8 mouse cellular contexts compared by ENCODE assay signal in genomic region chr9:107736185-107736485, GRCm38 (mm10). TPM values are rescaled to one million over a fixed set of nuclear protein-coding genes. Genes with fewer than 3 reads are reported as not detected.
DNase-seq lines count a peak whose midpoint lies in the region; ATAC-seq and TF ChIP-seq lines count a peak whose summit lies in the region.
"Had no signal": no experiment of that assay in that cellular context is flagged by ENCODE, and none has a peak within 500 bp of the region (broad histone marks: within the 10 kb centered on the region; RNA-seq: fewer than 3 reads in every experiment).

No protein-coding gene starts in this region.

- H3K36me3 ChIP-seq in E14TG2a.4 (ENCODE audit: insufficient read depth, low read length) = peaks cover 30% of the 10 kb centered on the region
- peaks cover 31% of the 10 kb centered on the region for H3K36me3 ChIP-seq in hindbrain, embryonic 13.5 days
- peaks cover 14% of the 10 kb centered on the region for H3K36me3 ChIP-seq in liver, embryonic 11.5 days (ENCODE audit: control insufficient read depth, insufficient read depth, low read length)

- WGBS in hindbrain, embryonic 13.5 days = 3% methylated on average over 7 of the region's 7 CpGs
- 1% methylated on average over 7 of the region's 7 CpGs for WGBS in liver, embryonic 11.5 days

- peak; percentile 57 for DNase-seq in cerebellum, adult 9-11 months
- DNase-seq in liver, embryonic 11.5 days (ENCODE audit: low spot score) = no peak
- peak; percentile 50 to 59 for DNase-seq in thymus, postnatal 10 days (ENCODE audit: low spot score in 2 of 2)
- no peak for DNase-seq in left cerebral cortex, postnatal 14 days (ENCODE audit: low spot score in 2 of 2)
- no peak for DNase-seq in testis, postnatal 10 days (ENCODE audit: low spot score)

- no peaks in the 10 kb centered on the region for H3K9me3 ChIP-seq in E14TG2a.4 (ENCODE audit: low read length)
- no peaks in the 10 kb centered on the region for H3K9me3 ChIP-seq in hindbrain, embryonic 13.5 days
- H3K9me3 ChIP-seq in liver, embryonic 11.5 days (ENCODE audit: control insufficient read depth, low read length) = no peaks in the 10 kb centered on the region
- H3K9me3 ChIP-seq: liver, embryonic 15.5 days had no signal

- peak; percentile 9; the same call in 1 of the 2 replicates for ATAC-seq in hindbrain, embryonic 13.5 days (ENCODE audit: low FRiP score)
- no peak for ATAC-seq in liver, embryonic 11.5 days (replicated peaks; ENCODE audit: low FRiP score)

- H3K4me1 ChIP-seq in E14TG2a.4 (replicated peaks; ENCODE audit: low read depth, low read length) = peaks cover 61% of the 10 kb centered on the region
- peaks cover 45% of the 10 kb centered on the region for H3K4me1 ChIP-seq in hindbrain, embryonic 13.5 days (replicated peaks)
- H3K4me1 ChIP-seq in liver, embryonic 11.5 days (replicated peaks; ENCODE audit: control insufficient read depth, insufficient read depth, low read length) = peaks cover 38% of the 10 kb centered on the region

- TF ChIP-seq CTCF in E14TG2a.4 (conservative IDR thresholded peaks at IDR 0.05; ENCODE audit: low read length) = no peak

- H3K4me3 ChIP-seq in E14TG2a.4 (replicated peaks; ENCODE audit: low read length) = peak overlapping the region; percentile 41
- H3K4me3 ChIP-seq in hindbrain, embryonic 13.5 days = peak overlapping the region; percentile 9; the same call in 1 of the 2 replicates
- no peak overlapping the region for H3K4me3 ChIP-seq in liver, embryonic 11.5 days (ENCODE audit: low read depth, low read length)
- H3K4me3 ChIP-seq: liver, embryonic 15.5 days had no signal

- H3K27ac ChIP-seq in hindbrain, embryonic 13.5 days = peak overlapping the region; percentile 85
- H3K27ac ChIP-seq in liver, embryonic 11.5 days (ENCODE audit: low read depth, low read length) = no peak overlapping the region
- H3K27ac ChIP-seq: liver, embryonic 15.5 days had no signal

- peaks cover 27% of the 10 kb centered on the region for H3K27me3 ChIP-seq in E14TG2a.4 (ENCODE audit: insufficient read depth, low read length)
- 0 out of 2 replicates have a peak, but pooled peaks cover 6% of the 10 kb centered on the region for H3K27me3 ChIP-seq in hindbrain, embryonic 13.5 days
- H3K27me3 ChIP-seq in liver, embryonic 11.5 days (replicated peaks; ENCODE audit: control insufficient read depth, insufficient read depth, low read length) = peaks cover 23% of the 10 kb centered on the region

- H3K9ac ChIP-seq in hindbrain, embryonic 13.5 days = peak overlapping the region; percentile 64
- no peak overlapping the region for H3K9ac ChIP-seq in liver, embryonic 11.5 days (ENCODE audit: low read depth, low read length)
- H3K9ac ChIP-seq: liver, embryonic 15.5 days had no signal

- H3K4me2 ChIP-seq in hindbrain, embryonic 13.5 days = peak overlapping the region; percentile 45
- peak overlapping the region; percentile 40 for H3K4me2 ChIP-seq in liver, embryonic 11.5 days
- H3K4me2 ChIP-seq: liver, embryonic 15.5 days had no signal

- intact Hi-C loops in left cerebral cortex, postnatal 14 days (cut with DNase I) = loop anchor here (5.0 kb wide), 1 partner anchor 134 kb away; no protein-coding TSS in a partner anchor

RNA-seq across cellular contexts. Expression of gene Sema3f, which starts 25.9 kb away (rescaled TPM):
- 16.4 and 17.0 TPM in 2 replicates for polyA plus RNA-seq in hindbrain, embryonic 13.5 days (2015; fragmentation: Nextera tagmentation; extraction: Ambion mirVana)
- polyA plus RNA-seq in liver, embryonic 11.5 days (2014; fragmentation: Nextera tagmentation; extraction: Ambion mirVana) = 5.9 and 6.2 TPM in 2 replicates
- total RNA-seq in left cerebral cortex, postnatal 14 days (2021) = 10 to 100 TPM; 11.7 to 16.2 TPM

RNA-seq across cellular contexts. Expression of gene Rbm5, which starts 34.7 kb away (rescaled TPM):
- 277 and 286 TPM in 2 replicates for polyA plus RNA-seq in hindbrain, embryonic 13.5 days (2015; fragmentation: Nextera tagmentation; extraction: Ambion mirVana)
- polyA plus RNA-seq in liver, embryonic 11.5 days (2014; fragmentation: Nextera tagmentation; extraction: Ambion mirVana) = 115 and 123 TPM in 2 replicates
- total RNA-seq in left cerebral cortex, postnatal 14 days (2021) = 100 to 1,000 TPM; 147 to 166 TPM

RNA-seq across cellular contexts. Expression of gene Gnat1, which starts 56.6 kb away (rescaled TPM):
- polyA plus RNA-seq in hindbrain, embryonic 13.5 days (2015; fragmentation: Nextera tagmentation; extraction: Ambion mirVana) = 1.8 TPM in 2 replicates
- polyA plus RNA-seq in liver, embryonic 11.5 days (2014; fragmentation: Nextera tagmentation; extraction: Ambion mirVana) = 4.7 and 5.0 TPM in 2 replicates
- under 1 TPM; 0.42 to 0.66 TPM for total RNA-seq in left cerebral cortex, postnatal 14 days (2021)

Comparison
In these comparisons a context has a peak if more than half of its experiments do, and no peak if none do; other contexts are left out.
1. DNase-seq: peak in cerebellum, adult 9-11 months (single experiment) and thymus, postnatal 10 days (2 of 2); none in liver, embryonic 11.5 days (single experiment), left cerebral cortex, postnatal 14 days (0 of 2) and testis, postnatal 10 days (single experiment).